Mouse (Mus musculus) megakaryocyte, embryonic 14.5 days (primary cell): ENCODE data around the gene Trim29.

Experiments used
- FLI1 ChIP-seq: IDR thresholded peaks from 2 replicates; pipeline ENCODE4 v1.6.1; 2012; ENCODE audit warnings: low read length, inconsistent platforms, mixed read lengths
- GATA1 ChIP-seq: IDR thresholded peaks from 3 replicates; pipeline ENCODE4 v1.6.1; 2012; ENCODE audit warnings: mixed read lengths, low read length, inconsistent platforms, borderline replicate concordance

- no peak for TF ChIP-seq GATA1
- no peak for TF ChIP-seq FLI1
These were observed 29.0 kb downstream of the Trim29 start for GRCm38 (mm10) chr9:43339614-43340020.
